Mouse (Mus musculus) C2C12 (cell line): Measurements from ENCODE around the gene Ier2.

Experiments used
- CTCF ChIP-seq: IDR thresholded peaks from one replicate; pipeline ENCODE4 v1.5.1; 2011; ENCODE audit not compliant: control insufficient read depth, insufficient read depth, insufficient read length
- FOSL1 ChIP-seq: IDR thresholded peaks from one replicate; pipeline ENCODE4 v1.8.0; 2011; ENCODE audit warnings: mild to moderate bottlenecking, low read length; ENCODE audit not compliant: poor library complexity, insufficient read depth, severe bottlenecking
- MAX ChIP-seq: IDR thresholded peaks from one replicate; pipeline ENCODE4 v1.6.1; 2011; ENCODE audit warnings: mild to moderate bottlenecking, control low read depth
- MYOG ChIP-seq: IDR thresholded peaks from one replicate; pipeline ENCODE4 v1.6.1; 2011; ENCODE audit not compliant: control insufficient read depth, insufficient read length; ENCODE audit errors: extremely low read depth
- USF1 ChIP-seq: IDR thresholded peaks from one replicate; pipeline ENCODE4 v1.6.1; 2011; ENCODE audit warnings: low read depth, mild to moderate bottlenecking, control low read depth, moderate library complexity

DNA sequence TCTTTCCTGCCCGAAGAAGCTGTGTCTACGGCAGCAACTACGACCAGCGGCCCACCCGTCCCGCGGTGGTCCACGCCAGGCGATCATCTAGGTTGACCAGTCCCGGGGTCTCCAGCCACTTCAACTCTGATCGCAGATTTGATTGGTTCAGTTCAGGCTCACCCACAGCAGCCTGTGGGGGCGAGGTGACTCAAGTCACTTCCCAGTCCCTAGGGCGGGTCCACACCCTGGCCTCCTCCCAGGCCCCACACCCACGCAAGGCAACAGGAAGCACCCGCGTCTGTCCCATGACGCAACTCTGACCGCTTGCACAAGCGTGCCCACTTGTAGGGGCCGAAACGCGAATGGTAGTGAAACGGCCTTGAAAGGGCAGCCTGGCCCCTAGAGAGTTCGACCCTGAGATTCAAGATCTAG lies 1.2 kb downstream of the Ier2 start:
- TF ChIP-seq CTCF (no peak), MYOG (no peak), FOSL1 (no peak), USF1 (no peak), MAX (no peak)
